Mouse (Mus musculus) hindbrain, embryonic 12.5 days (tissue): ENCODE data around the gene Gm28038. TPM values are rescaled to one million over a fixed set of nuclear protein-coding genes. Genes with fewer than 3 reads are reported as not detected.

ENCODE experiments used
- ATAC-seq: fragments of 200-750 bp; cut with Nextera tagmentation; 2 replicates; pipeline ENCODE4 v1.8.0; 2017; ENCODE audit warnings: moderate TSS enrichment; ENCODE audit not compliant: low FRiP score
- H3K27ac ChIP-seq: fragments of 300-500 bp; sonication (generic); 2 replicates; pipeline ENCODE4 v1.5.1; 2016; ENCODE audit warnings: mild to moderate bottlenecking
- H3K27me3 ChIP-seq: fragments of 300-500 bp; sonication (generic); 2 replicates; pipeline ENCODE4 v1.6.1; 2016; ENCODE audit warnings: mild to moderate bottlenecking
- H3K36me3 ChIP-seq: fragments of 300-500 bp; sonication (generic); 2 replicates; pipeline ENCODE4 v1.6.1; 2016; ENCODE audit warnings: mild to moderate bottlenecking
- H3K4me1 ChIP-seq: fragments of 300-500 bp; sonication (generic); 2 replicates; pipeline ENCODE4 v1.6.1; 2016
- H3K4me2 ChIP-seq: fragments of 300-500 bp; sonication (generic); replicated peaks from 2 replicates; pipeline ENCODE4 v1.6.1; 2016; ENCODE audit warnings: mild to moderate bottlenecking
- H3K4me3 ChIP-seq: fragments of 300-500 bp; sonication (generic); 2 replicates; pipeline ENCODE4 v1.5.1; 2016; ENCODE audit warnings: mild to moderate bottlenecking
- H3K9ac ChIP-seq: fragments of 300-500 bp; sonication (generic); 2 replicates; pipeline ENCODE4 v1.6.1; 2016; ENCODE audit warnings: mild to moderate bottlenecking, moderate library complexity
- H3K9me3 ChIP-seq: fragments of 300-500 bp; sonication (generic); replicated peaks from 2 replicates; pipeline ENCODE4 v1.6.1; 2016; ENCODE audit warnings: mild to moderate bottlenecking
- WGBS: fragments of 180-500 bp; shearing (Covaris S2); methylation state at CpG from one replicate; pipeline ENCODE4 v1.1.7; 2016; 5-methylcytosine and 5-hydroxymethylcytosine counted together
- polyA plus RNA-seq: library from polyadenylated mRNA; unstranded; fragments of >200 nt; fragmentation: Nextera tagmentation; extraction: Ambion mirVana; gene quantifications from 2 replicates; pipeline ENCODE4 v1.2.1, GENCODE M21; 2016

Gm28038 gene
- polyA plus RNA-seq, 1 experiment from 2014 or later, result not detected

- H3K36me3 ChIP-seq, result peaks cover 95% of the 10 kb centered on the region
Observed at GRCm38 (mm10) chr2:30342544-30342943, 61.7 kb downstream of the Gm28038 start.

GRCm38 (mm10) chr2:30343601-30344137, 62.8 kb downstream of the Gm28038 start:
- peaks cover 96% of the 10 kb centered on the region for H3K36me3 ChIP-seq
- no peak overlapping the region for H3K27ac ChIP-seq
- no peak for ATAC-seq
- H3K4me3 ChIP-seq, result no peak overlapping the region
- no peaks in the 10 kb centered on the region for H3K9me3 ChIP-seq
- H3K27me3 ChIP-seq, result no peaks in the 10 kb centered on the region
- WGBS, result 77% methylated on average over 14 of the region's 14 CpGs
- no peak overlapping the region for H3K4me2 ChIP-seq
- no peak overlapping the region for H3K9ac ChIP-seq
- H3K4me1 ChIP-seq, result no peaks in the 10 kb centered on the region

More at GRCm38 (mm10) chr2:30342544-30342943, 61.7 kb downstream of the Gm28038 start:
- no peaks in the 10 kb centered on the region for H3K4me1 ChIP-seq
- ATAC-seq, result no peak
- no peak overlapping the region for H3K27ac ChIP-seq
- H3K9me3 ChIP-seq, result no peaks in the 10 kb centered on the region
- no peak overlapping the region for H3K4me3 ChIP-seq
- WGBS, result 94% methylated on average over 7 of the region's 7 CpGs
- H3K27me3 ChIP-seq, result no peaks in the 10 kb centered on the region
- H3K4me2 ChIP-seq, result no peak overlapping the region
- no peak overlapping the region for H3K9ac ChIP-seq

- H3K9me3 ChIP-seq, result no peaks in the 10 kb centered on the region
- H3K9ac ChIP-seq, result no peak overlapping the region
- 89% methylated on average over 7 of the region's 7 CpGs for WGBS
- no peak overlapping the region for H3K4me3 ChIP-seq
- peaks cover 99% of the 10 kb centered on the region for H3K36me3 ChIP-seq
- no peaks in the 10 kb centered on the region for H3K27me3 ChIP-seq
- H3K4me2 ChIP-seq, result no peak overlapping the region
- ATAC-seq, result no peak
- no peaks in the 10 kb centered on the region for H3K4me1 ChIP-seq
- no peak overlapping the region for H3K27ac ChIP-seq
Observed at GRCm38 (mm10) chr2:30345971-30346676, 65.3 kb downstream of the Gm28038 start.

- no peak for ATAC-seq
- Histone ChIP-seq H3K36me3 (peaks cover 80% of the 10 kb centered on the region), H3K4me2 (no peak overlapping the region), H3K27ac (no peak overlapping the region), H3K9me3 (no peaks in the 10 kb centered on the region), H3K4me1 (no peaks in the 10 kb centered on the region), H3K4me3 (no peak overlapping the region), H3K27me3 (no peaks in the 10 kb centered on the region), H3K9ac (no peak overlapping the region)
- 85% methylated on average over 6 of the region's 6 CpGs for WGBS
Observed at GRCm38 (mm10) chr2:30349196-30349595, 68.4 kb downstream of the Gm28038 start.

Other genes starting within 250 kb of the Gm28038 start
- gene Wdr34, start 232.2 kb upstream of the Gm28038 start, polyA plus RNA-seq, result 40.4 and 41.0 TPM in 2 replicates
- 558 and 568 TPM in 2 replicates for gene Set, start 223.7 kb upstream of the Gm28038 start, polyA plus RNA-seq
- gene Pkn3, start 203.4 kb upstream of the Gm28038 start, polyA plus RNA-seq, result 7.0 and 7.2 TPM in 2 replicates
- gene Zdhhc12, start 187.4 kb upstream of the Gm28038 start, polyA plus RNA-seq, result 23.7 and 25.5 TPM in 2 replicates
- gene Zer1, start 156.5 kb upstream of the Gm28038 start, polyA plus RNA-seq, result 11.8 and 12.6 TPM in 2 replicates
- 10.3 and 10.6 TPM in 2 replicates for gene Tbc1d13, start 147.3 kb upstream of the Gm28038 start, polyA plus RNA-seq
- 15.7 and 16.2 TPM in 2 replicates for gene Endog, start 109.5 kb upstream of the Gm28038 start, polyA plus RNA-seq
- 63.7 and 63.9 TPM in 2 replicates for gene Spout1, start 102.6 kb upstream of the Gm28038 start, polyA plus RNA-seq
- gene Kyat1, start 75.2 kb upstream of the Gm28038 start, polyA plus RNA-seq, result 10.4 and 13.1 TPM in 2 replicates
- gene Lrrc8a, start 43.3 kb upstream of the Gm28038 start, polyA plus RNA-seq, result 39.3 and 42.2 TPM in 2 replicates
- 0.30 and 0.36 TPM in 2 replicates for gene Gm28035, start 40.5 kb upstream of the Gm28038 start, polyA plus RNA-seq
- 5.0 and 5.6 TPM in 2 replicates for gene Phyhd1, start 14.8 kb upstream of the Gm28038 start, polyA plus RNA-seq
- gene Dolk, start 5.3 kb downstream of the Gm28038 start, polyA plus RNA-seq, result 25.5 and 26.2 TPM in 2 replicates
- 33.9 and 36.6 TPM in 2 replicates for gene Nup188, start 5.4 kb downstream of the Gm28038 start, polyA plus RNA-seq
- 113 and 116 TPM in 2 replicates for gene Sh3glb2, start 78.3 kb downstream of the Gm28038 start, polyA plus RNA-seq
- gene Miga2, start 83.2 kb downstream of the Gm28038 start, polyA plus RNA-seq, result 29.3 and 30.7 TPM in 2 replicates
- gene Dolpp1, start 111.2 kb downstream of the Gm28038 start, polyA plus RNA-seq, result 46.9 and 50.2 TPM in 2 replicates
- gene Crat, start 134.8 kb downstream of the Gm28038 start, polyA plus RNA-seq, result 23.9 and 26.8 TPM in 2 replicates
- 133 and 134 TPM in 2 replicates for gene Ptpa, start 135.0 kb downstream of the Gm28038 start, polyA plus RNA-seq
- 4.7 and 4.8 TPM in 2 replicates for gene Ier5l, start 193.2 kb downstream of the Gm28038 start, polyA plus RNA-seq